Mouse (Mus musculus) midbrain, postnatal 0 days (tissue): ENCODE measurements around the gene Dhcr7. TPM values are rescaled to one million over a fixed set of nuclear protein-coding genes. Genes with fewer than 3 reads are reported as not detected.

ENCODE experiments used
- ATAC-seq: fragments of 200-750 bp; cut with Nextera tagmentation; 2 replicates; pipeline ENCODE4 v1.8.0; 2017; ENCODE audit warnings: moderate number of reproducible peaks, mild to moderate bottlenecking, moderate TSS enrichment, moderate library complexity; ENCODE audit not compliant: low FRiP score
- DNase-seq: peaks from one replicate; pipeline ENCODE4 v3.0.0-alpha.2; 2015; ENCODE audit warnings: low spot score
- H3K27ac ChIP-seq: fragments of 300-500 bp; sonication (generic); 2 replicates; pipeline ENCODE4 v1.5.1; 2014; ENCODE audit warnings: low read depth, mild to moderate bottlenecking, low read length, mixed read lengths
- H3K27me3 ChIP-seq: fragments of 300-500 bp; sonication (generic); 2 replicates; pipeline ENCODE4 v1.6.1; 2014; ENCODE audit warnings: low read length, control low read depth, mixed read lengths; ENCODE audit not compliant: insufficient read depth
- H3K36me3 ChIP-seq: fragments of 300-500 bp; sonication (generic); 2 replicates; pipeline ENCODE4 v1.6.1; 2014; ENCODE audit warnings: low read length, control low read depth, mixed read lengths; ENCODE audit not compliant: insufficient read depth
- H3K4me1 ChIP-seq: fragments of 300-500 bp; sonication (generic); 2 replicates; pipeline ENCODE4 v1.6.1; 2014; ENCODE audit warnings: mild to moderate bottlenecking, control low read depth, antibody characterized with exemption, low read length, mixed read lengths; ENCODE audit not compliant: insufficient read depth
- H3K4me2 ChIP-seq: fragments of 300-500 bp; sonication (generic); 2 replicates; pipeline ENCODE4 v1.6.1; 2014; ENCODE audit warnings: low read depth, mild to moderate bottlenecking, low read length, mixed read lengths; ENCODE audit not compliant: poor library complexity, severe bottlenecking
- H3K4me3 ChIP-seq: fragments of 300-500 bp; sonication (generic); 2 replicates; pipeline ENCODE4 v1.5.1; 2014; ENCODE audit warnings: low read depth, mild to moderate bottlenecking, low read length, moderate library complexity
- H3K9ac ChIP-seq: fragments of 300-500 bp; sonication (generic); replicated peaks from 2 replicates; pipeline ENCODE4 v1.6.1; 2014; ENCODE audit warnings: mild to moderate bottlenecking, low read length, moderate library complexity, mixed read lengths; ENCODE audit not compliant: poor library complexity, severe bottlenecking
- H3K9me3 ChIP-seq: fragments of 300-500 bp; sonication (generic); 2 replicates; pipeline ENCODE4 v1.6.1; 2016; ENCODE audit warnings: low read length, control low read depth
- CTCF ChIP-seq: IDR thresholded peaks from 2 replicates; pipeline ENCODE4 v1.5.1; 2016; ENCODE audit warnings: antibody characterized with exemption, mild to moderate bottlenecking
- WGBS: fragments of 180-500 bp; shearing (Covaris S2); extraction: QIAGEN DNeasy Blood & Tissue Kit; methylation state at CpG from one replicate; pipeline ENCODE4 v1.1.7; 2014; 5-methylcytosine and 5-hydroxymethylcytosine counted together
- polyA plus RNA-seq: library from polyadenylated mRNA; unstranded; fragments of >200 nt; fragmentation: Nextera tagmentation; extraction: Ambion mirVana; gene quantifications from 2 replicates; pipeline ENCODE4 v1.2.1, GENCODE M21; 2015
- total RNA-seq: library from RNA; depleted of rRNA; stranded (reverse); fragments of >200 nt; gene quantifications from 2 replicates; pipeline ENCODE4 v1.2.3, GENCODE M21; 2014; rRNA removed

Dhcr7 gene
- total RNA-seq, result 63.4 and 66.0 TPM in 2 replicates
- 74.7 and 80.4 TPM in 2 replicates for polyA plus RNA-seq

DNA sequence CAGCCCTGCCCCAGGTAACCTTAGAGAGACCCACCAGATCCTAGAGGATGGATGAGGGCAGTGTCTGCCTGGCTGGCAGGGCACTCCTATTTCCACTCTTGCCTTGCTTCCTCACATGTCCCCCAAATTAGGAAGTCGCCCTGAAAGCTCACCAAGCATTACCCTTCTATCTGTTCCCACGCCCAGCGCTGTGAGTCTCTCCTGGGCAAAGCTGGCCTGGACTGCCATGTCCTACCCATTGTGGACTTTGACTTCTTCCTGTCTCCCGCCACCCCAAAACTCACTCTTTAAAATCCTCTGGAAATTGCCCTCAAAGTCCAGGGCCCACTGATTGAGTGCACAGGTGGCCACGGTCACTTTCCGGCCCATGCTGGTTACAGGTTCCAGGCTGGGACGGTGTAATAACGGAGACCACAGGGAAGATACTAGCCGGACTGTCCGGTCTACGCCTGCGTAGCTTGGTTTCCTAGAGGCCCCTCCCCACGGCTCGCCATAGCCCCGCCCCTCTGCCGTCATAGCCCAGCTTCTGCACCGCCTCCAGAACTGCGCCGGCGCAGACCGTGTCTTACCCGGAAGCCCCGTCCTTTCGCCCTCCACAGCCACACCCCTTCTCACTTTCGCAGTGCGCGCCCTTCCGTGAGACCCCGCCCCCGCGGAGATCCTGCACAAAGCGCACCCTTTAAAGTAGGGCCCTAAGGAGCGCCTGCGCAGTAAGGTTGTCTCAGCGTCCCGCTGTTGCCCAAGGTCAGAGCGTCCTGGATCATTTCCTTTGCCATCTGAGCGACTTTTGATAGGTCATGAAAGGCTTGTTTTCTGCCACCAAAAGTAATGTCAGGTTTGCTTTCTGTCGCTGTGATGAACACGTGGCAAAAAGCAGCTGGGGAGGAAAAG is at the start of gene Dhcr7, which contains the start of gene Nadsyn1:
TSS of gene Dhcr7 (plus strand) at position 771 of the 891 bp plus-strand sequence.
TSS of gene Nadsyn1 (minus strand) at position 475 of the 891 bp plus-strand sequence.
- H3K4me1 ChIP-seq, result peaks cover 8% of the 10 kb centered on the region; the same call in 1 of the 2 replicates
- DNase-seq, result peak; percentile 98
- no peaks in the 10 kb centered on the region for H3K9me3 ChIP-seq
- no peaks in the 10 kb centered on the region for H3K27me3 ChIP-seq
- H3K27ac ChIP-seq, result peak within 1 kb of the TSS; percentile 70
- H3K36me3 ChIP-seq, result peaks cover 9% of the 10 kb centered on the region; the same call in 1 of the 2 replicates
- peak; percentile 98 for ATAC-seq
- peak within 1 kb of the TSS; percentile 75 for H3K9ac ChIP-seq
- no peak for TF ChIP-seq CTCF
- peak within 1 kb of the TSS; percentile 61 for H3K4me3 ChIP-seq
- H3K4me2 ChIP-seq, result peak within 1 kb of the TSS; percentile 78
- under 1% methylated on average over 39 of the region's 40 CpGs for WGBS

DNA sequence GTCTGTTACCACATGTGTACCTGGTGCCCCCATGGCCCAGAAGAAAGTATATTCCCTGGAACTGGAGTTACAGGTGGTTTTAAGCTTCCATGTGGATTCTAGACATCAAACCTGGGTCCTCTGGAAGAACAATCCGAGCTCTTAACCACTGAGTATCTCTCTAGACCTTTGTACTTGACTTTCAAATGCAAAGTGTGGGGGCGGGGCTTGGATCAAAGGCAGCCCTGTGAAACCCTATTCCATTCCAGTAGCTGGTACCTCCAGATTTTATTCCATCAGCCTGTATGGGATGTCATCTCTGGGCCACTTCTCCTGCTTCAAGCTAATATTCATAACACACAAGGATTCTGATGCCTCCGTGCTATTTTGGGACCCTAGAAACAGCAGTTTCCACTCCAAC is 46.8 kb upstream of the Dhcr7 start:
- ATAC-seq, result no peak
- no peak for TF ChIP-seq CTCF
- WGBS, result 38% methylated on average over 3 of the region's 3 CpGs
- Histone ChIP-seq H3K4me2 (no peak overlapping the region), H3K36me3 (peaks cover 18% of the 10 kb centered on the region), H3K9me3 (no peaks in the 10 kb centered on the region), H3K9ac (no peak overlapping the region), H3K27ac (no peak overlapping the region), H3K4me1 (no peaks in the 10 kb centered on the region), H3K27me3 (no peaks in the 10 kb centered on the region), H3K4me3 (no peak overlapping the region)
- no peak for DNase-seq

DNA sequence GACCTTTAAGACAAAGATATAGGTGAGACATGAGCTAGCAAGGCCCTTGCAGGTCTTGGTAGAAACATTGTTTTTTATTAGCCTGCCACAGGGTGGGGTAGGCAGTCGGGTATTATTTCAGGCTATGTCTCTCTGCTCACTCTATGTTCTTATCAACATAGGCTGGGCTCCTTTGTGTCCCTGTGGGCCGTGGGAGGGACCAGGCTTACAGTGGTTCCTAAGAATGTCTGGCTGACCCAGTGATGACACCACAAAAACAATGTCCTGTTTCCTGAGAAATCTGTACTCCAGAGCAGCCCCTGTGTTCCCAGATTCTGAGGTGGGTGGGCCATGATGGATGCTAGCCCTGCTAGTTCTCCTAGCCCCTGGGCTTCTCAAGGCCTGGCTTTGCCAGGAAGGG is 45.6 kb upstream of the Dhcr7 start:
- peaks cover 19% of the 10 kb centered on the region for H3K36me3 ChIP-seq
- 82% methylated on average over 2 of the region's 2 CpGs for WGBS

DNA sequence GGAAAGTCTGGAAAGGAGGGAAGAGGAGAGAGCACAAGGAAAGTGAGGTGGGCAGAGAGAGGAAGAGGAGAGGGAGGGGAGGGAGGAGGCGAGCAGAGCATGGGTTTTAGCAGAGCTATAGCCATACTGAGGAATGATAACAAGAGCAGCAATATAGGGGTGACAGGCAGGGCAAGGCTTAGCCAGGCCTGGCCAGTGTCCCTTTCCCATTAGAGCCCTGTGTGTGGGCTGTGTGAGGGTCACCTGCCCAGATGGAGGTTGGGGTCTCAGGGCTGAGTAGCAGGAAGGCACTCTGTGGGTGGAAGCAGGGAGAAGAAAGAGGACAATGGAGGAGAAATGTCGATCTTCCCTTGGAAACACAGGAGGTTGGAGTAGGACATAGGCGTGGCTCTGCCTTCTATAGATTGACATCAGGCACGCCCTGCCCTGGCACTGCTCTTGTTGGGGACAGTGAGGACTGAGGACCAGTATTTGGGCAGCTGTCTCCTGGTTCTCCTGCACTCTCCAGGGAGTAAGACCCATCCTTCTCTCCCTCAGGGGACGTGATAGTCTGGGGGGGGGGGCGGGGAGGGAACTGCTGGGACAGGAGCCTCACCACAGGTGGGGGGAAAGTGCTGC is 39.5 kb upstream of the Dhcr7 start:
- ATAC-seq (peak; percentile 57), DNase-seq (no peak)
- Histone ChIP-seq H3K4me2 (peak overlapping the region; percentile 79), H3K27me3 (no peaks in the 10 kb centered on the region), H3K9ac (peak overlapping the region; percentile 68), H3K4me1 (peaks cover 18% of the 10 kb centered on the region), H3K4me3 (peak overlapping the region; percentile 54), H3K36me3 (peaks cover 19% of the 10 kb centered on the region), H3K27ac (peak overlapping the region; percentile 60), H3K9me3 (no peaks in the 10 kb centered on the region)
- no peak for TF ChIP-seq CTCF
- WGBS, result 15% methylated on average over 5 of the region's 6 CpGs

More for the DNA sequence above, 45.6 kb upstream of the Dhcr7 start:
- TF ChIP-seq CTCF, result no peak
- no peak for DNase-seq
- H3K4me3 ChIP-seq, result no peak overlapping the region
- no peak for ATAC-seq
- H3K9me3 ChIP-seq, result no peaks in the 10 kb centered on the region
- H3K27ac ChIP-seq, result no peak overlapping the region
- no peak overlapping the region for H3K4me2 ChIP-seq
- H3K9ac ChIP-seq, result no peak overlapping the region
- no peaks in the 10 kb centered on the region for H3K4me1 ChIP-seq
- H3K27me3 ChIP-seq, result no peaks in the 10 kb centered on the region

DNA sequence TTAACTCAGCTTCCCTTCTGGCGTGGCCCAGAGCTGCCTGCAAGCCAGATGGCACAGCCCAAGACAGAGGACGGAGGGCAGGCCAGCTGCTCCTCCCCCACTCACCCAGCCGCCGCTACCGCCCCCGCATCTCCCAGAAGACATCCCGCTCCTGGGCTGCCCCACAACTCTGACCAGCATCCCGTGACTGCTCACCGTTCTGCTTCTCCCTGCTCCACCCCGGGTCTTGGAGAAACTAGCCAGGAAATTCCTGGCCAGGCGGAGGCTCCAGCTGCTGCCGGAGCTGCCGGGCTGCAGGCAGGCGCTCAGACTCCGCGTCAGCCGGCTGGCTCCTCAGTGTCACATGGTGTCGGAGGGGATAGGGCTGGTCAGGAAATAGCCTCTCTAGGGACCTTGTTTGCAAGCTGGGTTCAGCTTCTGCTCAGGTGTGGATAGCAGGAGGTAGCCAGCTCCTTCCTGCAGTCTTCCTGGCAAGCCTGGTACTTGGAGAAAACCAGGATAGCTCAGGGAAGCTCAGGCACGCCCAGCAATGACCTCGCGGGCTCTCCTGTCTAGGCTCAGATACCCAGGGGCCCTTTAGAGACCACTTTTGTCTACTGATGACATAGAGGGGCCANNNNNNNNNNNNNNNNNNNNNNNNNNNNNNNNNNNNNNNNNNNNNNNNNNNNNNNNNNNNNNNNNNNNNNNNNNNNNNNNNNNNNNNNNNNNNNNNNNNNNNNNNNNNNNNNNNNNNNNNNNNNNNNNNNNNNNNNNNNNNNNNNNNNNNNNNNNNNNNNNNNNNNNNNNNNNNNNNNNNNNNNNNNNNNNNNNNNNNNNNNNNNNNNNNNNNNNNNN is 38.7 kb upstream of the Dhcr7 start, which contains the start of gene Mrgpre:
TSS of gene Mrgpre (minus strand) at position 505 of the 834 bp plus-strand sequence.
- ATAC-seq (peak; percentile 88), DNase-seq (peak; percentile 88)
- peaks cover 18% of the 10 kb centered on the region for H3K4me1 ChIP-seq
- peak within 1 kb of the TSS; percentile 60 for H3K27ac ChIP-seq
- peak within 1 kb of the TSS; percentile 68 for H3K9ac ChIP-seq
- no peaks in the 10 kb centered on the region for H3K27me3 ChIP-seq
- H3K4me3 ChIP-seq, result peak within 1 kb of the TSS; percentile 54
- WGBS, result 2% methylated on average over 18 of the region's 21 CpGs
- H3K36me3 ChIP-seq, result peaks cover 14% of the 10 kb centered on the region
- no peaks in the 10 kb centered on the region for H3K9me3 ChIP-seq
- peak within 1 kb of the TSS; percentile 79 for H3K4me2 ChIP-seq
- no peak for TF ChIP-seq CTCF
